Mouse (Mus musculus) liver, embryonic 14.5 days (tissue): Measurements from ENCODE around the gene Pde10a.

ENCODE experiments used
- CTCF ChIP-seq: IDR thresholded peaks from 2 replicates; pipeline ENCODE4 v1.5.1; 2016; ENCODE audit warnings: antibody characterized with exemption, low read depth, control low read depth
- EP300 ChIP-seq: IDR thresholded peaks from 2 replicates; pipeline ENCODE4 v1.6.1; 2016; ENCODE audit warnings: antibody characterized with exemption, low read depth

- TF ChIP-seq CTCF (no peak), EP300 (no peak)
Measured at GRCm38 (mm10) chr17:8745334-8745733, 220.2 kb downstream of the Pde10a start.
